Mouse (Mus musculus) liver, adult 2 months (tissue): Measurements from ENCODE around the gene 4933427D14Rik. TPM values are rescaled to one million over a fixed set of nuclear protein-coding genes. Genes with fewer than 3 reads are reported as not detected.

ENCODE experiments used
- DNase-seq: peaks from one replicate; pipeline ENCODE4 v3.0.0-alpha.2; 2011; ENCODE audit warnings: low read depth, low spot score; ENCODE audit errors: extremely low read depth
- H3K27ac ChIP-seq: fragments of 200-500 bp; replicated peaks from 2 replicates; pipeline ENCODE4 v1.5.1; 2012; ENCODE audit warnings: low read depth, mild to moderate bottlenecking, control low read depth, inconsistent platforms, low read length; ENCODE audit not compliant: insufficient read depth
- H3K27me3 ChIP-seq: fragments of 200-500 bp; 2 replicates; pipeline ENCODE4 v1.6.1; 2012; ENCODE audit warnings: mild to moderate bottlenecking, moderate library complexity, low read length, inconsistent platforms; ENCODE audit not compliant: control insufficient read depth, insufficient read depth
- H3K36me3 ChIP-seq: fragments of 200-500 bp; 2 replicates; pipeline ENCODE4 v1.6.1; 2012; ENCODE audit warnings: low read length, inconsistent platforms; ENCODE audit not compliant: control insufficient read depth, insufficient read depth
- H3K4me1 ChIP-seq: fragments of 200-500 bp; 2 replicates; pipeline ENCODE4 v1.6.1; 2011; ENCODE audit warnings: low read length; ENCODE audit not compliant: control insufficient read depth, insufficient read depth
- H3K4me3 ChIP-seq: fragments of 200-500 bp; 2 replicates; pipeline ENCODE4 v1.5.1; 2011; ENCODE audit warnings: low read depth, mild to moderate bottlenecking, control low read depth, low read length, moderate library complexity; ENCODE audit not compliant: insufficient read depth
- H3K79me2 ChIP-seq: fragments of 200-500 bp; 2 replicates; pipeline ENCODE4 v1.6.1; 2012; ENCODE audit warnings: inconsistent platforms, mild to moderate bottlenecking, low read length, moderate library complexity; ENCODE audit not compliant: control insufficient read depth, insufficient read depth
- H3K9ac ChIP-seq: fragments of 200-500 bp; 2 replicates; pipeline ENCODE4 v1.6.1; 2012; ENCODE audit warnings: low read depth, mild to moderate bottlenecking, control low read depth, inconsistent platforms, low read length
- CTCF ChIP-seq: fragments of 200-500 bp; IDR thresholded peaks from 2 replicates; pipeline ENCODE4 v1.5.1; 2011; ENCODE audit warnings: low read depth, low read length, control low read depth
- POLR2A ChIP-seq: fragments of 200-500 bp; IDR thresholded peaks from 2 replicates; pipeline ENCODE4 v1.6.1; 2011; ENCODE audit warnings: low read length, control low read depth; ENCODE audit not compliant: insufficient read depth; ENCODE audit errors: extremely low read depth
- WGBS: fragments of 180-500 bp; shearing (Covaris S2); methylation state at CpG from one replicate; pipeline ENCODE4 v1.1.7; 2018; 5-methylcytosine and 5-hydroxymethylcytosine counted together
- polyA plus RNA-seq: library from polyadenylated mRNA; depleted of rRNA; stranded (reverse); fragments of >200 nt; gene quantifications from 2 replicates; pipeline ENCODE4 v1.2.3, GENCODE M21; 2012; rRNA removed
- total RNA-seq: library from RNA; depleted of rRNA; stranded (reverse); fragments of >200 nt; gene quantifications from 2 replicates; pipeline ENCODE4 v1.2.3, GENCODE M21; 2014; rRNA removed

Gene 4933427D14Rik
- 2.1 and 2.2 TPM in 2 replicates for total RNA-seq
- polyA plus RNA-seq, result 1.4 and 1.7 TPM in 2 replicates

DNA sequence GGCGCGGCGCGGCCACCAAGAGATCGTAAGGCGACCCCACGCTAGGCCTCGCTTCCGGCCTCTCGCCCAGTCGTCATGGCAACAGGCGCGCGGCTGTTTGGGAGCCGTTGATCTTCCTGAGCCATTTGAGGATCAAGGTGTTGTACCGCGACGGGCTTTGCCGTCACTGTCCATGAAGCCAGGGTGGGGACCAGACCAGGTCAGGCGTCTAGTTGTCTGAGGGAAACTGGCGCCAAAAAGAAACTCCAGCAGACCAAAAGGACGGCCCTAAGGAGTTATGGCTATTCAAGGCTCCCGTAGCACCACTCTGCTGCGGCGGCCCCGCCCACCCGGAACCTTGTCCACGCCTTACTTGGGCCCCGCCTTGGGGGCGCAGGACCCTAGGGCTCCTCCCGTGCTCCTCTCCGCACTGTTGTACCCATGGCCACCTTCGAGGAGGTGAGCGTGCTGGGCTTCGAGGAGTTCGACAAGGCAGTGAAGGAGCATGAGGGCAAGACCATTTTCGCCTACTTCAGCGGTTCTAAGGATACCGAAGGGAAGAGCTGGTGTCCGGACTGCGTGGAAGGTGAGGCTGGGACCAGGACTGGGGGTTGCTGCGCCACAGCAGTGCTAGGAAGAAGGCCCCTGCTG is at the start of gene 4933427D14Rik, which contains the start of gene Txndc17:
4933427D14Rik (minus strand) TSS at position 256 of the 630 bp plus-strand sequence.
Txndc17 (plus strand) TSS at position 344 of the 630 bp plus-strand sequence.
- H3K4me3 ChIP-seq, result peak within 1 kb of the TSS; percentile 73
- TF ChIP-seq POLR2A (0 out of 2 replicates have a peak, but pooled peaks have one; percentile 59), CTCF (no peak)
- peaks cover 8% of the 10 kb centered on the region; the same call in 1 of the 2 replicates for H3K79me2 ChIP-seq
- peaks cover 8% of the 10 kb centered on the region; the same call in 1 of the 2 replicates for H3K36me3 ChIP-seq
- H3K9ac ChIP-seq, result peak within 1 kb of the TSS; percentile 75
- DNase-seq, result peak; percentile 79
- H3K27me3 ChIP-seq, result no peaks in the 10 kb centered on the region
- H3K27ac ChIP-seq, result peak within 1 kb of the TSS; percentile 16
- peaks cover 6% of the 10 kb centered on the region for H3K4me1 ChIP-seq
- under 1% methylated on average over 42 of the region's 42 CpGs for WGBS

DNA sequence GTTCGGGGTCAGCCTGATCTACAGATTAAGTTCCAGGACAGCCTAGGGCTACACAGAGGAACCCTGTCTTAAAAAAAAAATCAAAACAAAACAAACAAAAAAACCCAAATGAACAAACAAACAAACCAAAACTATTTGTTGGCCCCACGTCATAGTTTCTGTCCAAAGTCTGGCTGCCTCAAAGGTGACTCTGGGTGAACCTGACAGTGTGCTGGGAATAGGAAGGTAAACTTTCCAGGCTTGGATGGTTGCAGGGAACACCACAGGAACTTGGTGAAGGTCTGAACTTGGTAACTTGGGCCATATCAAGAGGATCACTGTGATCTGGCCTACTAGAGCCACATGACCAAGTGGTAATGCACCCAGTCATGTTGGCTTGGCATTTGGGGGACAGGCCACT is 49.2 kb upstream of the 4933427D14Rik start:
- no peak overlapping the region for H3K9ac ChIP-seq
- no peaks in the 10 kb centered on the region for H3K27me3 ChIP-seq
- no peak overlapping the region for H3K4me3 ChIP-seq
- WGBS, result 34% methylated on average over 2 of the region's 2 CpGs
- peaks cover 7% of the 10 kb centered on the region for H3K4me1 ChIP-seq
- DNase-seq, result peak; percentile 92
- H3K36me3 ChIP-seq, result no peaks in the 10 kb centered on the region
- TF ChIP-seq POLR2A, result no peak
- TF ChIP-seq CTCF, result no peak
- H3K27ac ChIP-seq, result peak overlapping the region; percentile 74
- no peaks in the 10 kb centered on the region for H3K79me2 ChIP-seq

DNA sequence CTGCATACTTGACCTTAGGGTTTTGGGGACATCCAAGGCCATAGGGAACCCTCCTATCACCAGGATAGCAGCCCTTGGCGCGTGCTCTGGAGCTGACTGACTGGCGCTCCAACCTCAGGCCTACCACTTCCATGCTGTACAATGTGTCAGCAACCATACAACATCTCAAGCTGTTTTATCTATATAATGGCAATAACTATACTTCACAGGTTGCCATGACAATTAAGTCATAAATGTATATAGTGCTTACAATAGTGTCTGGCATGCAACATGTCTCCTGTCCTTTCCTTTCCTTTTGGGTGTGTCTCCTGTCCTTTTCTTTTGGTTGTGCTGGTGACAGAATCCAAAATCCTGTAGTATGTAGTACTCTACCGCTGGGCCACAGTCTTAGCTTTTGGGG is 48.4 kb upstream of the 4933427D14Rik start:
- H3K36me3 ChIP-seq, result no peaks in the 10 kb centered on the region
- TF ChIP-seq POLR2A (no peak), CTCF (no peak)
- no peak overlapping the region for H3K4me3 ChIP-seq
- H3K4me1 ChIP-seq, result peaks cover 7% of the 10 kb centered on the region
- no peak for DNase-seq
- WGBS, result 92% methylated on average over 4 of the region's 4 CpGs
- H3K27ac ChIP-seq, result no peak overlapping the region; the same call in 1 of the 2 replicates
- H3K79me2 ChIP-seq, result no peaks in the 10 kb centered on the region
- H3K9ac ChIP-seq, result no peak overlapping the region
- H3K27me3 ChIP-seq, result no peaks in the 10 kb centered on the region

DNA sequence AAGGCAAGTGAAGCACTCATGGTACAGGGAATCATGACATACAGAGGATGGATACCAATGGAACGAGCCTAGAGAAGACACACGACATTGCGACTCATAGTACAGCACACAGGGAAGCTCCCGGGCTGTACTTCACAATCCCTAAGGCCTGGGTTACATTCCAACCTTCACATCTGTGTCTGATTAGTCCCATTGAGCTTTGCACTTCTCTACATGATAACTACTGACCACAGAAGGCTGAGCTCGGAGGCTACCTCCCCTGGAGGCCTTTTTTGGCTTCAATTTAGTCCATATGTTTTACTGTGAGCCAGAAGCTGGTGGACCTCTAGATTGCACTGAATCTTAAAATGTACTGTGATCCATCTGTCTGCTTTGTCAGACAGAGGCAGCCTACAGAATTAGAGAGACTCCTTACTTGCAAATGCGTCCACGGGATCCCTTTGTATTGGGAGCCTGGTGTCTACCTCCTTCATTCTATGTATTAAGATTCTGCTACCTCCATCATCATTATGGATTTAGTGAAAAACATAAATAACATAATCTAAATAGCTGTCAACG is 38.0 kb upstream of the 4933427D14Rik start:
- 85% methylated on average over 8 of the region's 8 CpGs for WGBS
- Histone ChIP-seq H3K9ac (no peak overlapping the region), H3K27me3 (no peaks in the 10 kb centered on the region), H3K4me1 (no peaks in the 10 kb centered on the region), H3K27ac (no peak overlapping the region), H3K36me3 (no peaks in the 10 kb centered on the region), H3K4me3 (no peak overlapping the region), H3K79me2 (no peaks in the 10 kb centered on the region)
- TF ChIP-seq CTCF (no peak), POLR2A (no peak)
- no peak for DNase-seq

DNA sequence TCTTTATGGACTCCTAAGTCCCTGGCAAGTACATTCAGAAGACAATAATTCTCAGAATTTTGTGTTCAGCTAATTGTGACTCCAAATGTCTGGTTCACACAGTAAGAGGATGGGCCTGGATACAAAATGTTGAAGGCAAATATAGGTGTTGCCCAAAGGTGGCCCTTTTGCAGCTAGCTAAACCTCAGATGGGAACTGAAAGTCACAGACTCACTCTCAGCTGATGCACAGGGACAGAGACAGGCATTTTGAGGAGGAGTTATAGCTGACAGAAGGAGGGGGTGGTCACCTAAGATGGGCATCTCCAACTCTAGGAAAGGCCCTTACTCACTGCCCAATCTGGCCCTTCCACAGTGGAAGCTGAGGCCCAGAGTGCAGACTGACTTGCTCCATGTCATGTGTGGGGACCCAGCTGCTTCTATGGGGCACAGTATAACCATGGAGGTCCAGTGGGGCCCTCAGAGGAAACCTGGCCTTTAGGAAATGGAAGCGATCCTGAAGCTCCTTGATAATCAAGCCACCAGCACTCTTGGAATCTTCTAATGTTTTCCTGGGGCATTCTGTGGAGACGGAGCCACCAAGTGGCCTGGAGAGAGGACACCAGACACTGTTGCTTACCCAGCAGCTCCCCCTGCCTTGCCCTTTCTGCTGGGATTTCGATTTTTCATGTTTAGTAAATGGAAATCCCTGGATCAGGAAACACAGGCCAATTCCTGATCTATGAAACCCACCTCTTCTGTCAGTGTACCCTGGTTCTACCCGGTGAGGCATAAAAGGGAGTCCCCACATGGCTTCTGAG is 33.0 kb upstream of the 4933427D14Rik start:
- no peak for DNase-seq
- Histone ChIP-seq H3K79me2 (no peaks in the 10 kb centered on the region), H3K27ac (no peak overlapping the region), H3K36me3 (no peaks in the 10 kb centered on the region), H3K4me3 (no peak overlapping the region), H3K4me1 (no peaks in the 10 kb centered on the region), H3K27me3 (no peaks in the 10 kb centered on the region), H3K9ac (no peak overlapping the region)
- 71% methylated on average over 4 of the region's 4 CpGs for WGBS
- TF ChIP-seq CTCF (no peak), POLR2A (no peak)
